Mouse (Mus musculus): ENCODE results near the gene Tmem212. TPM values are rescaled to one million over a fixed set of nuclear protein-coding genes. Genes with fewer than 3 reads are reported as not detected.

Gene Tmem212
- polyA plus RNA-seq, 1 experiment = not detected

DNA sequence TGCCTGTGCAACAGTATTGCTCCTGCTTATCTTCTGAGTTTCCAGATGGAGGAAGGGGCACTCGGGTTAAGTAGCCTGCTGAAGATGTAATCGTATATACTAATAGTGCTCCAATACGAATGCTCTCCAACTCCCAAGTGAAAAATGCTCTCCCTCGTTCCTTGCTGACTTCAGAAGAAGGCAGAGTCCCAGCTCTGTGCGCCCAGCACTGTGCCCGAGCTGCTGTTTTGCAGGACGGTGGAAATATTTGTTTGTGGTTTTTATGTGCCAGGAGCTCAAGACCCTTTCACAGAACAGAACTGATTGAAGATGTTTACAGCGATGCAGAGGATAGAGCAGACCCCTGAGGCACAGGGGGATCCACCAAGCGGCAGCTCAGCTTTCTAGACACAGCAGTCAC lies 55.9 kb downstream of the Tmem212 start:
- Histone ChIP-seq H3K36me3 (ENCODE audit: control insufficient read depth, insufficient read depth) (no peaks in the 10 kb centered on the region), H3ac (ENCODE audit: control insufficient read depth, insufficient read length) (no peak overlapping the region), H3K27me3 (ENCODE audit: control insufficient read depth, insufficient read depth, insufficient read length) (no peaks in the 10 kb centered on the region), H3K4me3 (no peak overlapping the region), H3K4me2 (ENCODE audit: low read depth) (no peak overlapping the region), H3K79me2 (ENCODE audit: control insufficient read depth, insufficient read depth) (no peaks in the 10 kb centered on the region)
- TF ChIP-seq MYOG (IDR thresholded peaks at IDR 0.05; ENCODE audit: control insufficient read depth in 1 of 3, insufficient read depth in 1 of 3, insufficient read length in 2 of 3, low read depth in 2 of 3) = no peak
- TF ChIP-seq E2F4 (IDR thresholded peaks at IDR 0.05; ENCODE audit: insufficient read depth) = no peak
- no peak for TF ChIP-seq TCF3 (IDR thresholded peaks at IDR 0.05; ENCODE audit: insufficient read length, low read depth)
- no peak for TF ChIP-seq POLR2A (IDR thresholded peaks at IDR 0.05; ENCODE audit: insufficient read length, low read depth)
- TF ChIP-seq SRF (IDR thresholded peaks at IDR 0.05; ENCODE audit: control insufficient read depth, insufficient read length, low read depth) = no peak
- no peak for TF ChIP-seq TCF12 (IDR thresholded peaks at IDR 0.05; ENCODE audit: insufficient read depth, poor library complexity, severe bottlenecking)
- TF ChIP-seq REST (IDR thresholded peaks at IDR 0.05; ENCODE audit: insufficient read depth, insufficient read length) = no peak
- TF ChIP-seq CEBPB (IDR thresholded peaks at IDR 0.05; ENCODE audit: insufficient read depth, poor library complexity, severe bottlenecking) = no peak
- no peak for TF ChIP-seq POLR2AphosphoS2 (IDR thresholded peaks at IDR 0.05; ENCODE audit: insufficient read length, low read depth)
- TF ChIP-seq USF1 (IDR thresholded peaks at IDR 0.05; ENCODE audit: low read depth) = no peak
- TF ChIP-seq MYOD1 (IDR thresholded peaks at IDR 0.05; ENCODE audit: control insufficient read depth in 1 of 3, insufficient read length in 2 of 3, low read depth in 2 of 3) = no peak
- TF ChIP-seq MAX (IDR thresholded peaks at IDR 0.05; ENCODE audit: low read depth) = no peak

DNA sequence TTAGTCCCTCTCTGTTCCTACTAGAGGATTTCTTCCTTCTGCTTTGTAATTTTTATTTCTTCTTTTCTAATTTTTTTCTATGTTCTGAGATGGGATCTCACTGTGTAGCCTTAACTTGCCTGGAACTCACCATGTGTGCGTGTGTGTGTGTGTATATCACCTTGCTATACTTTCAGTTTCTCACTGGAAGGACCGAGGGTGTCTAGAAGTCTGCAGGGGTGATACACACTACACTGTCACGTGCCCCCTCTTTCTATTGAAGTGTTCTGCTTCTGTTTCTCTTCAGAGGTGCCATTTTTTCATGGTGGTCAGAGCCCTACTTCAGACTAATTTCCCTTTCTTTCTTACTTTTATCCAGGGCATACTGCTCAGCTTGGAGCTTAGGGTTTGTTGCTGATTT lies 56.4 kb downstream of the Tmem212 start:
- H3K36me3 ChIP-seq (ENCODE audit: control insufficient read depth, insufficient read depth) = no peaks in the 10 kb centered on the region
- no peak overlapping the region for H3K4me2 ChIP-seq (ENCODE audit: low read depth)
- H3K79me2 ChIP-seq (ENCODE audit: control insufficient read depth, insufficient read depth) = no peaks in the 10 kb centered on the region
- H3ac ChIP-seq (ENCODE audit: control insufficient read depth, insufficient read length) = no peak overlapping the region
- no peaks in the 10 kb centered on the region for H3K27me3 ChIP-seq (ENCODE audit: control insufficient read depth, insufficient read depth, insufficient read length)
- no peak for TF ChIP-seq SRF (IDR thresholded peaks at IDR 0.05; ENCODE audit: control insufficient read depth, insufficient read length, low read depth)
- TF ChIP-seq MYOG (IDR thresholded peaks at IDR 0.05; ENCODE audit: control insufficient read depth in 1 of 3, insufficient read depth in 1 of 3, insufficient read length in 2 of 3, low read depth in 2 of 3) = no peak
- no peak for TF ChIP-seq MAX (IDR thresholded peaks at IDR 0.05; ENCODE audit: low read depth)
- no peak for TF ChIP-seq MYOD1 (IDR thresholded peaks at IDR 0.05; ENCODE audit: control insufficient read depth in 1 of 3, insufficient read length in 2 of 3, low read depth in 2 of 3)
- TF ChIP-seq TCF12 (IDR thresholded peaks at IDR 0.05; ENCODE audit: insufficient read depth, poor library complexity, severe bottlenecking) = no peak
- TF ChIP-seq TCF3 (IDR thresholded peaks at IDR 0.05; ENCODE audit: insufficient read length, low read depth) = no peak
- no peak for TF ChIP-seq E2F4 (IDR thresholded peaks at IDR 0.05; ENCODE audit: insufficient read depth)
- TF ChIP-seq REST (IDR thresholded peaks at IDR 0.05; ENCODE audit: insufficient read depth, insufficient read length) = no peak
- TF ChIP-seq POLR2A (IDR thresholded peaks at IDR 0.05; ENCODE audit: insufficient read length, low read depth) = no peak
- TF ChIP-seq POLR2AphosphoS2 (IDR thresholded peaks at IDR 0.05; ENCODE audit: insufficient read length, low read depth) = no peak
- TF ChIP-seq CEBPB (IDR thresholded peaks at IDR 0.05; ENCODE audit: insufficient read depth, poor library complexity, severe bottlenecking) = no peak
- TF ChIP-seq USF1 (IDR thresholded peaks at IDR 0.05; ENCODE audit: low read depth) = no peak
- H3K4me3 ChIP-seq = no peak overlapping the region

DNA sequence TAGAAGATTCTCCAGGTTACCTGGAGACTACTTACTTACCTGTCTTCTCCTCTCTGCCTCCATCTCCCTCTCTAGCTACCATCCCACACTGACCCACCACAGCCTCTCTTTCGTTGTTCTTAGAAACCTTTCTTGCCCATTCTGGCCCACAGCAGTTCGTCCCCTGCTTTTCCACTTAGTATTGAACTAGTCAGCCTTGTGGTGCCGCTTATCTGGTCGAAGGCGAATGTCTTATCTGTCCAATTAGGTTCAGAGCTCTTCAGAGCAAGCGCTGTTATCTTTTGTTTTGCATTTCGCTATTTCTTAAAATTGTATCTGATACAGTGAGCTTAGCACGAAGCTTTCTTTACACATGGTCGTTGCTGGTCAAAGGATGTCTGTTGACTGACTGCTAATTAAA lies 56.9 kb downstream of the Tmem212 start:
- Histone ChIP-seq H3K4me2 (ENCODE audit: low read depth) (no peak overlapping the region), H3K4me3 (no peak overlapping the region), H3ac (ENCODE audit: control insufficient read depth, insufficient read length) (no peak overlapping the region), H3K36me3 (ENCODE audit: control insufficient read depth, insufficient read depth) (no peaks in the 10 kb centered on the region), H3K27me3 (ENCODE audit: control insufficient read depth, insufficient read depth, insufficient read length) (no peaks in the 10 kb centered on the region), H3K79me2 (ENCODE audit: control insufficient read depth, insufficient read depth) (no peaks in the 10 kb centered on the region)
- TF ChIP-seq TCF12 (IDR thresholded peaks at IDR 0.05; ENCODE audit: insufficient read depth, poor library complexity, severe bottlenecking) (no peak), REST (IDR thresholded peaks at IDR 0.05; ENCODE audit: insufficient read depth, insufficient read length) (no peak), MAX (IDR thresholded peaks at IDR 0.05; ENCODE audit: low read depth) (no peak), SRF (IDR thresholded peaks at IDR 0.05; ENCODE audit: control insufficient read depth, insufficient read length, low read depth) (no peak), USF1 (IDR thresholded peaks at IDR 0.05; ENCODE audit: low read depth) (no peak)

DNA sequence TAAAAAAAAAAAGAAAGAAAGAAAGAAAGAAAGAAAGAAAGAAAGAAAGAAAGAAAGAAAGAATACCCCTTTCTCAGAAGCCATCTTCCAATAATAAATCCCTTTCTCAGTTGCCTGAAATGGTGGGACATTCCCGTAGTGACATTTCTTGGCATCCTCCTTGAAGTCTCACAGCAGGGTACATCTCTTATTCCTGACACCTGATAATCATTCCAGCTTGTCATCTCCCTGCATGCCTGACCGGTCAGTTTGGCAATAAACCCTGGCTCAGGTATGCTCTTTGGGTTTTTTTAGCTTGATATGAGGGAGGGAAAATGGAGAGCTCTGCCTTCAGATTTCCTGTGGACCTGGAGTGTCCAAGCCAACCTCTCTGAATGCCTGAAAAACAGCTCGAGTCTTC lies 59.9 kb downstream of the Tmem212 start:
- TF ChIP-seq TCF3 (IDR thresholded peaks at IDR 0.05; ENCODE audit: insufficient read length, low read depth) = no peak
- TF ChIP-seq MYOG (IDR thresholded peaks at IDR 0.05; ENCODE audit: control insufficient read depth in 1 of 3, insufficient read depth in 1 of 3, insufficient read length in 2 of 3, low read depth in 2 of 3) = no peak
- no peak for TF ChIP-seq TCF12 (IDR thresholded peaks at IDR 0.05; ENCODE audit: insufficient read depth, poor library complexity, severe bottlenecking)
- TF ChIP-seq POLR2A (IDR thresholded peaks at IDR 0.05; ENCODE audit: insufficient read length, low read depth) = no peak
- no peaks in the 10 kb centered on the region for H3K27me3 ChIP-seq (ENCODE audit: control insufficient read depth, insufficient read depth, insufficient read length)

DNA sequence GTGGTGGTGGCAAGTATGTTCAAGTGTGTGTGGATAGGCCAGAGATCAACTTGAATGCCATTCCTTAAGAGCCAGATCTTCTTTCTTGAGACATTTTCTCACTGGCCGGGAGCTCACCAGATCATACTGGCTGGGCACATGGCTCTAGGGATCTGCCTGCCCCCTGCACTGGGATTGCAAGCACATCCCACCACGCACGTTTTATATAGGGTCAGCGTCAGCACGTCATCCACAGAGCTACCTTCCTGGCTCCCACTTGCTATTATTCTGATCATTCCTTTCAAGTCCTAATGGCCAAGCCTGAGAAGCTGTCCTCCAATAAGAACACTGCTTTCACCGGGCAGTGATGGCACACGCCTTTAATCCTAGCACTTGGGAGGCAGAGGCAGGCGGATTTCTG lies 60.4 kb downstream of the Tmem212 start:
- Histone ChIP-seq H3K36me3 (ENCODE audit: control insufficient read depth, insufficient read depth) (no peaks in the 10 kb centered on the region), H3K4me3 (no peak overlapping the region), H3K27me3 (ENCODE audit: control insufficient read depth, insufficient read depth, insufficient read length) (no peaks in the 10 kb centered on the region), H3K4me2 (ENCODE audit: low read depth) (no peak overlapping the region), H3ac (ENCODE audit: control insufficient read depth, insufficient read length) (no peak overlapping the region), H3K79me2 (ENCODE audit: control insufficient read depth, insufficient read depth) (no peaks in the 10 kb centered on the region)
- no peak for TF ChIP-seq REST (IDR thresholded peaks at IDR 0.05; ENCODE audit: insufficient read depth, insufficient read length)
- TF ChIP-seq POLR2AphosphoS2 (IDR thresholded peaks at IDR 0.05; ENCODE audit: insufficient read length, low read depth) = no peak
- TF ChIP-seq POLR2A (IDR thresholded peaks at IDR 0.05; ENCODE audit: insufficient read length, low read depth) = no peak
- no peak for TF ChIP-seq MYOG (IDR thresholded peaks at IDR 0.05; ENCODE audit: control insufficient read depth in 1 of 3, insufficient read depth in 1 of 3, insufficient read length in 2 of 3, low read depth in 2 of 3)
- no peak for TF ChIP-seq TCF12 (IDR thresholded peaks at IDR 0.05; ENCODE audit: insufficient read depth, poor library complexity, severe bottlenecking)
- TF ChIP-seq TCF3 (IDR thresholded peaks at IDR 0.05; ENCODE audit: insufficient read length, low read depth) = no peak

More for the DNA sequence above, 59.9 kb downstream of the Tmem212 start:
- Histone ChIP-seq H3K4me2 (ENCODE audit: low read depth) (no peak overlapping the region), H3K4me3 (no peak overlapping the region), H3K36me3 (ENCODE audit: control insufficient read depth, insufficient read depth) (no peaks in the 10 kb centered on the region), H3ac (ENCODE audit: control insufficient read depth, insufficient read length) (no peak overlapping the region), H3K79me2 (ENCODE audit: control insufficient read depth, insufficient read depth) (no peaks in the 10 kb centered on the region)

All from myocyte (in vitro differentiated cells).